Mouse (Mus musculus): ENCODE measurements around the gene AU040320.

AU040320 gene

DNA sequence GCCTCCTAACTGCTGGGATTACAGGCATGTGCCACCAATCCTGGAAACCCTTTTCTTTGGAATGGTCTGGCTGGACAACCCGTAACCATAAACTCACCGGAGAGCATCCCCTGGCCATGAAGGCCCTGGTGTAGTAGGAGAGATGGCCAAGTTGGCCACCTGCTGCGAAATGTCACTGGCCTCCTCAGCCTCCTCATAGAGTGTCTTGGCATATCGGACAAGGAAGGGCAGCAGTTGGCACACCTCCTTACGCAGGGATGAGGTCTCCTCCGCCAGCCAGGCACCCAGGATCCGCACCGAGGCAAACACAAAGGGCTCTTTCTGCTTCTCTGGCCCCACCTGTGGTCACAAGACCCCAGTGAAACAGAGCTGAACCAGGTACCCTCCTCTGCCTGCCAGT, 5.0 kb upstream of the AU040320 start:
- in situ Hi-C loops (cut with MseI, MboI): loop anchor here (10.0 to 25.0 kb wide), 2 partner anchors 136 to 144 kb away; partner anchors contain the start of gene 5730409E04Rik (in 2 of the 2)

- in situ Hi-C loops (cut with MseI, MboI): loop anchor here (10.0 to 25.0 kb wide), 2 partner anchors 137 to 145 kb away; partner anchors contain the start of gene 5730409E04Rik (in 2 of the 2)
Observed at GRCm38 (mm10) chr4:126749553-126749952, 3.8 kb upstream of the AU040320 start.

DNA sequence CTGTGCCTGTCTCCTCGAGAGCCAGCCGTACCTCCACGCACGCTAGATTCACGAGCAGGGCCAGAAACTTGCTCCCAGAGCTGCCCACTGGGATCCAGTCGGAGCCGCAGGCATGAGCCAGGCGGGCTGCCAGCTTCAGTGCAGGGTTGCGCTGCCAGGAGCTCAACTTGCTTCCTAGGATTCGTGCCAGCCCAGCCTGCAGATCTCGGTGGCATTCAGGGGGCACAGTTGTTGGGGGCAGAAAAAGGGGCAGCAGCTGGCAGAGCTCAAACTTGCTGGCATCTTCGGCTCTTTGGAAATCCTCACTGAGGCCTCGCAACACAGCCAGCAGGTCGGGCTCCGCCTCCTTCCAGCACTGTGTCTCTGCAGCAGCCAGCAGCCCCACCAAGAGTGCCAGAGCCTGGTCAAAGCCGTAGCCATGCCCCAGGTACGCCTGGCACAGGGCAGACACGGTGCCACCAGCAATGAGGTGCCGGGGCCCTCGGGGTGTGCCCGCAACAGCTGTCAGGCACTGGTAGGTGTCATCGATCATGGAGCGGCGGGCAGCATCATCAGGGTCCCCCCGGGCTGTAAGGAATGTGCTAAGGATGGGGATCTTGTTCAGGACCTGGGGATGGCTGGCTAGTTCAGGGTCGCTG, 3.2 kb upstream of the AU040320 start:
- in situ Hi-C loops (cut with MseI, MboI): no loop called here

GRCm38 (mm10) chr4:126750863-126751555, 2.3 kb upstream of the AU040320 start:
- in situ Hi-C loops (cut with MseI, MboI): no loop called here

- in situ Hi-C loops (cut with MseI, MboI): no loop called here
Observed at GRCm38 (mm10) chr4:126751556-126752023, 1.8 kb upstream of the AU040320 start.

- in situ Hi-C loops (cut with MseI, MboI): no loop called here
Observed at GRCm38 (mm10) chr4:126752024-126752607, 1.2 kb upstream of the AU040320 start.

DNA sequence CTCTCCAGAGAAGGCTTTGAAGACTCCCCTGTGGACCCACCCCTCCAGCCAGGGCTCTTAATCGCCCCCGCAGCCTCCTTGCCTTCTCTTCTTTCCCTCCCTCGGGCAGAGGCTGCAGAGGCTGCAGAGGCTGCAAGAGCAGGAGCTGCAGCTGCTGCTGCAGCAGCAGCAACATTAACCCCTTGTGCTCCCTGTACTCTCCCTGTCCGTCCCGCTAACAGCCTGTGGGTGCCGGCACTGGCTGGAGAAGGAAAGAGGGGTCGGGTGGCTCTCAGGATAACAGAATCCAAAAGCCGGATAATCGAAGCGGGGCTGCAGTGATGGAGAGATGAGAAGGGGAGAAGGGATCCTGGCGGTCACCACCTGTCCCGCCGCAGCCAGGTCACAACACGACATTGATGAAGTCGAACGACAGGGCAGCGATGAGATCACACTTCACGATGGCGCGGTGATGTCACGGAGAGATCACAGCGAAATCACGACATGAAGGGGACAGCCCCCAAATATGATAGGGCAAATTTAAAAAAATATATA, 669 bp upstream of the AU040320 start:
- in situ Hi-C loops (cut with MseI, MboI): no loop called here

DNA sequence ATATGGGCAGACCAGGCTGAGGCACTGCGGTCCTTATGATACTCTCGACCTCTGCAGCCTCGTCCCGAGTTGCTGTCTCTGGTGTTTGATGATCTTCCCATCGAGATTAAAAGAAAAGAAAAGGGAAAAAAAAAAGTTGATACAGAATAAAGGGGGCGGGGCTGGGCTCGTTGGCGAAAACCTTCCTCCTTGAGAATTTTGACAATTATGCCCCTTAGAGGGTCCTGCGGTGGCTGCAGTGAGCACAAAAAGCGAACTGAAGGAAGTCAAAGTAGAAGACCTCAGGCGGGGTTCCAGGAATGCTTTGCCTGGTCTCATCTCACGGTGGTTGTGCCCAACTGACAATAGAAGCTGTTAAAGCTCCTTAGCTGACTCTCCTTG, 877 bp downstream of the AU040320 start:
- in situ Hi-C loops (cut with MseI, MboI): no loop called here

DNA sequence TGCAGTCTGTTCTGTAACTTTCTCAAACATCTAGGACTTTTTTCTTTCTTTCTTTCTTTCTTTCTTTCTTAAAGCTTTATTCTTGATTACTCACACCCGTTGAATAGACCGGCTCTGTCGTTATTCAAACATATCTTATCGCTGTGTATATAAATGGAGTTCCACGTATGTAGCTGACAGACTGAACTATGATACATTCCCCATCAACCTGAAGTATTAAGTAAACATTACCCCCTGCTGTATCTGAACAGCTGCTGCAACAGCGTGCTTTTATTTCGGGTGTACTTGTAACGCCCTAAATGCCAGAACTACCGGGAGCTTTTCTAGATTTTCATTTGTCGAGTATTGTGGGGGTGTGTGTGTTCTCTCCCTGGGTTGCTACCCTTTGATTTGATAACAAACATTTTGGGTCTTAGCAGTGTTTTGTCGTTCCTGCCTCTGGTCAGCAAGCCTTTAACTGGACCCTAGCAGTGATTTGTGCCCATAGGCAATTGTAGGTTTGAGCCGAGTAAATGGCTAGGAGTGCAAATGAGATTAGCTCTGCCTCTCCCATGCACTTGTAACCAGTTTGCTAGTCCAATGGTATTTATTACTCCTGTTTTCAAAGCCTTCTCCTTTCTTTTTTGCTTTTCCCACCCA, 1.5 kb downstream of the AU040320 start:
- in situ Hi-C loops (cut with MseI, MboI): no loop called here

DNA sequence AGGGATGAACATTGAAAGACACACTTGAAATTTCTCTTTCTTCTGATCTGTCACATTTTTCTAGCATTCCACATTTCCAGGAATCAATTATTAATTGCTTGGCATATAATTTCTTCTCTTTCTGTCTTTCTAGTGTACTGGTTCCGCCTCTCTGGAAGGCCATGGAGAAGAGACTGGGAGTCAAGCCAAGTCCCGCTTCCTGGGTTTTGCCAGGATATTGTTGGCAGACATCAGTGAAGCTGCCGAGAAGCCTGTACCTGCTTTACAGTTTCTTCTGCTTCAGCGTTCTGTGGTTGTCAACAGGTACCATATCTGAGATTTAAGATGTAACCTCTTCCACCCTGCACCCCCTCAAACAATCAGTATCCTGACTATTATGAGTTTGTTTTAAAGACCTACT, 3.4 kb downstream of the AU040320 start:
- in situ Hi-C loops (cut with MseI, MboI): no loop called here

GRCm38 (mm10) chr4:126758299-126758698, 5.0 kb downstream of the AU040320 start:
- in situ Hi-C loops (cut with MseI, MboI): no loop called here

GRCm38 (mm10) chr4:126759435-126759834, 6.1 kb downstream of the AU040320 start:
- in situ Hi-C loops (cut with MseI, MboI): no loop called here

GRCm38 (mm10) chr4:126762586-126763359, 9.4 kb downstream of the AU040320 start:
- in situ Hi-C loops (cut with MseI, MboI): no loop called here

- in situ Hi-C loops (cut with MseI, MboI): no loop called here
Observed at GRCm38 (mm10) chr4:126763483-126763882, 10.1 kb downstream of the AU040320 start.

- in situ Hi-C loops (cut with MseI, MboI): no loop called here
Observed at GRCm38 (mm10) chr4:126769800-126770563, 16.6 kb downstream of the AU040320 start.

DNA sequence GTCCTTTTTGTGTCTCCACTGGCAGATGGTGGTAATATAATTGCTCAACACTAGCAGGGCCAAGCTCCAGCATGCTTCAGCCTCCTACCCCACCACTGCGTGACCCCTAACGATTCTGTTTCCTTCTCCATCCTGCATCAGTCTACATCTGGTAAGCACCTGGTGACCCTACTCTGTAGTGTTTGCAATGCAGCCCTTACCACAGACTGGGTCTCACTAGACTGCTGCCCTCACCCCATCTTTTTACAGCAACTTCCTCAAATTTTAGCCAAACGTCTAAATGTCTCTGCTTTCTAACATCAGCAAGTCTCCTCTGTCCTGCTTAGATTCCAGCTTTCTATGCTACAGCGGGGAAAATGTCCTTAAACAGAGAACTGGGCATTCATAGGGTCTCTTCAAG, 17.5 kb downstream of the AU040320 start:
- in situ Hi-C loops (cut with MseI, MboI): no loop called here

DNA sequence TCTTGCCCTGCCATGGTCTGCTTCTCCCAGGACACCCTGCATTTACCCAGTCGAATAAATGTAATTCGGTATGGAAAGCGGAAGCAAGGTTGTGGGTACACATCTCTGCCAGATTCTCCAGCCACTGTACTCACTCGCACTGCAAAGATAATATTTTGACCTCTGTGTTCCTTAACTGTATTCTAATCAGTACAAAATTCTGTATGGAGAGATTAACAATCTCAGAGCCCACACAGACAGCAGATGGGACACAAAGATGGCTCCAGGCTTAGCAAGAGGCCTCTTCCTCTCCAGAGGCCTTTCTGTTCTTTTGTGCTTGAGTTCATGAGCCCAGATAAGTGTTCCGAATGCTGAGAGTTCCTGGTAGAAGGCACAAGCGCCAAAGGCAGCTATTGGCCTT, 20.5 kb downstream of the AU040320 start:
- in situ Hi-C loops (cut with MseI, MboI): no loop called here

GRCm38 (mm10) chr4:126775182-126775581, 21.8 kb downstream of the AU040320 start:
- in situ Hi-C loops (cut with MseI, MboI): no loop called here

GRCm38 (mm10) chr4:126779148-126779581, 25.8 kb downstream of the AU040320 start:
- in situ Hi-C loops (cut with MseI, MboI): no loop called here

Data from mouse trophoblast stem cell (cell line).